Mouse (Mus musculus) common myeloid progenitor, adult 5-6 weeks (primary cell): Measurements from ENCODE around the gene Naaa. TPM values are rescaled to one million over a fixed set of nuclear protein-coding genes. Genes with fewer than 3 reads are reported as not detected.
A peak's percentile ranks its signal among the peaks of the same experiment; 100 is the strongest.

ENCODE experiments used
- ATAC-seq: replicated peaks from 2 replicates; pipeline ENCODE4 v1.8.0; 2016; ENCODE audit warnings: low read depth, mild to moderate bottlenecking, moderate TSS enrichment, inconsistent platforms; ENCODE audit not compliant: poor library complexity, severe bottlenecking
- total RNA-seq: library from RNA; stranded (forward); fragments of 200-1000, 187-1606 nt; gene quantifications from 2 replicates; pipeline ENCODE4 v1.2.3, GENCODE M21; 2017

The Naaa gene
- total RNA-seq, result 3.4 and 8.2 TPM in 2 replicates

DNA sequence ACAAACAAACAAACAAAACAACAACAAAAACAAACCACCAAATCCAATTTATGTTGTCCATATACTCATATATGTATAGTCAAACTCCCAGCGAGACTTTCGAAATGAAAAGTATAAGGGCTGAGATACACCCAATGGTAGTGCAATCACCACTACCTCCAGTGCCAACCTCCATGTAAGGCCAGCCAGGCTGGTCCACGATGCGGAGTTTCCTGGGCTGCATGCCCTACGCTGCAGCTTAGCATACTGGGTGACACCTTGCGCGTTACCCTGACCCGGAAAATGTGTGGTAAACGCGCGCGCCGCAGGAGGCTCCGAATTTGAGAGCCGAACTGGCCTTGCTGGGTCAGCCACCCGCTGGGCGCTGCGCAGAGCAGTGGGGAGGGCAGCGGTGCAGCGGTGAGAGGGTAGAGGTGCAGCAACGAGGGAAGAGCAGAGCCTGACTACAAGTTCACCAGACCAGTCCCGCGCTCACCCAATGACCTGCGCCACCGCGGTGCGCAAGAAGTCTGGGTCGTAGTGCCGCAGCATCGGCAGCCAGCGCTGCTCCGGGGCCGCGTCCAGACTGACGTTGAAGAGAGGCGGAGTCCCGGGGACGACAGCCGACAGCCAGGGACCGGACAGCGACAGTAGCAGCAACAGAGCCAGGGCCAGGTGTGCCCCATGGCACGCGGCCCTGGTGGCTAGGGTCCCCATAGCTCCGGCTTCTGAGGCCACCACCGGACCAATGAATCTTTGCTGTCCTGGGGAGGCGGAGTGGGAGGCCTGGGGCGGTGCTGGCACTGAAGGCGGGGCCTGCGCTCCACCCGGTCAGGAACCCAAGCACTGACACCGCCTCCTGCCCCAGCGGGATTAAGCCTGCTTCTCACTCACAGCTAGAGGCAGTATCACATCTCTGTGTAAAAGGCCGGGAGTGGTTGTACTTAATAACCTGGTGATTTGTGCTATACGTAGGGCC is at the start of gene Naaa:
Gene Naaa (minus strand): TSS at position 734 of the 958 bp plus-strand sequence.
- peak; percentile 84 for ATAC-seq

DNA sequence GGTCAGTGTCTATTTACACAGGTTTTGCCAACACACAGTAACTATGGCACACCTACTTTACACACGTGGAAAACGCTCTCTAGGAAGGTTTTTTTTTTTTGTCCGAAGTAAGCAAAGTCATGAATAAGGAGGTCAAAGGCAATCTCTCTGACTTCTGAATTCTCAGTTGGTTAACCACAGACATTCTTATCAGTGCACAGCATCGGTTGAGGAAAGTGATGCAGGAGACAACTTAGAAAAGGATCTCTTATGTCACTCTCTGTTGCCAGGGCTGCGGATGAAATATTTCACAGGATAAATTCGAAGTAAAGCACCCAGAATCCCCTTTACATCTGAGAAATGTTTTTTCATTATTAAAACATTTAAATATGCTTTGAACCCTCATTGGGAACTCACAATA is 49.4 kb upstream of the Naaa start:
- peak; percentile 72 for ATAC-seq

DNA sequence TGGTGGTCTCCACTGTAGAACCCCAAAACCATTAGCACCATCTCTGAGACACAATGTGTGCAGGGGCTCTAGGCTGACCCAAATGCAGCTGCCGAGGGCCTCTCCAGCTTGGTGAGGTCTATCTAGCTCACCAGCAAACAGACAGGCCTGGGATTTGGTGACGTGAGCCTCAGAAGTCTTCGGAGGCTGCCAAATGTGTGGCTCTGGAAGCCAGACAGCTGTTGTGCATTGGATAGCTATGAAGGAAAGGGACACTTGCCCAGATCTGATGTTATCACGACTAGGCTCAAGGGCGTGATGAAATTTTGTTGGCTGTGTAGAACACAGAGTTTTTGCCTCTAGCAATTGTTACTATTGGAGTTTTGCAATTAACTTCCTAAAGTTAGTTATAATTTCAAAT is 45.3 kb upstream of the Naaa start:
- no peak for ATAC-seq

DNA sequence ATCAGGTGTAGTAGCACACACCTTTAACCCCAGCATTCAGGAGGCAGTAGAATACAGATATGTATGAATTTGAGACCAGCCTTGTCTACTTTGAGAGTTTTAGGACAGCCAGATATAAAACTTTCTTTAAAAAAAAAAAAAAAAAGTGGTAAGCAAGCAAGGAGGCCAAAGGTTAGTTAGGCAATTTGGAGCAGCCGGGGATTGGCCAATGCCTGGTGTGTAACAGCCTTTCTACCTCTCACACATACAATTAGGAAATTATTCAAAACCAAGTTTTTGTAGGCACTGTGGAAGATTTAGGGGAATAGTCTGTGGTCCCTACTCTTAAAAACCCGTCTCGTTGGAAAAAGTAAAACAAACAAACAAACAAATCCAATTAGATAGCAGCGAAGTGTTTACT is 44.6 kb upstream of the Naaa start:
- no peak for ATAC-seq

DNA sequence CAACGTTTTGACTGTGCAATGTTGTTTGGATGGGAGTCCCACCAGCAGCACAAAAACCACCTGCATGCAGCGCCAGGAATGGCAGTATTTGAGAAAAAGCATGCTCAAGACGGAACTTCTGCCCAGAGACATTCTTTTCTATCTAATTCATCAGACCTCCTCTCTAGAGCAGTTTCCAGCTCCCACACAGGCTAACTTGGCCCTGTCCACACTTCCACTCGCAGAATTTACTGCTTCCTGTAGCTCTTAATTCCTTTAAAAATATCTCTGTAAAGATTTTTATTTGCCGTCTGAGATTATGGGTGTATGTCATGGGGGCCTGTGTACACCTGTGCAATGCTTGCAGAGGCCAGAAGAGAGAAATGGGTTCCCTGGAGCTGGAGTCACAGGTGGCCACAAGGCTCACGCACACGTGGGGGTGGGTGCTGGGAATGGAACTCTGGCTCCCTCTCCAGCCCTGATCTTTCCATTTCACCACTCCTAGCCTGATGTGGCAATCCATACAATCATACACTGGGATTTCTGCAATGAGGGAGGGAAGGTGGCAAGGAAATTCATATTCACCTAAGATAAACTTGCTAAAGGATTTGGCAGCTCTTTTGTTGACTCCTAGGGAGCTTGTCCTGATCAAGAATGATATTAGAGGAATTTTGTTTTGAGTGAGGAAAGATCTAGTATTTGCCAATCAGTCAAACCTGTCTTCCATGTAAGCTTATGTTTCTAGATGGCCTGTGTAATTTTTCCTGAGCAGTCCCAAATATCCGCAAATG is 43.8 kb upstream of the Naaa start:
- ATAC-seq, result no peak

DNA sequence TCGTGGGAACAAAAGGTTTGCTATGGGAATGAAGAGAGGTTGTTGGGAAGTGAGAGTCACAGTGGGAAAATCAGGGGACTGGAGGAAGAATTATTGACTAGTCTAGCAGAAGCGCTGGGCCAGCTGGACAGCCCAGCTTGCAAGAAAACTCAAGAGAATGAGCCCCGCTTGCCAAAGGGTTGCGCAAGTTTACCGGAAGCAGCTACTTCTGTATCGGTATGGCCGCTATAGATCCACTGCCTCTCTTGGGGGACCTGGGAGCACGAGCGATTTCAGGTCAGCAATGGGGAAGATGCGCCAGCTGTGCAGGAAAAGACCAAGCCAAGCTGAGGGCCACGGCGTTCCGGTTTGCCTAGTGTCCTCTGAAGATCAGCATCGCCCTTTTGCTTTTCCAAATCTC is 40.6 kb upstream of the Naaa start:
- peak; percentile 59 for ATAC-seq

DNA sequence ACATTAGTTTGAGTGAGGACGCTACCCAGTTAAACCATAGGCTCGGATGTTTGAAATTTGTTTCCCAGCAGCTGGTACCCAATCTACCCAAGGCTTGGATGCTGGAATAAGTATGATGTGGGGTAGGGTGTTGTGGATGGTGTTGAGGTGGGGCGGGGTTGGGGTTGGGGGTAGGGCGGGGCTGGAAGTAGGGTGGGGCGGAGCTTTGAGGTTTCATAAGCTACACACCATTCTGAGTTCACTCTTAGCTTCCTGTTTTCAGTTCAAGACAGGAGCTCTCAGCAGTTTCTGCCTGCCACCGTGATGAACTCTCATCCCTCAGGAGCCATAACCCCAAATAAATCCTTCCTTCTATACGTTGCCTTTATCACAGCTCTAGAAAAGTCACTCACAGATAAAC is 40.1 kb upstream of the Naaa start:
- peak; percentile 56; the same call in 1 of the 2 replicates for ATAC-seq

DNA sequence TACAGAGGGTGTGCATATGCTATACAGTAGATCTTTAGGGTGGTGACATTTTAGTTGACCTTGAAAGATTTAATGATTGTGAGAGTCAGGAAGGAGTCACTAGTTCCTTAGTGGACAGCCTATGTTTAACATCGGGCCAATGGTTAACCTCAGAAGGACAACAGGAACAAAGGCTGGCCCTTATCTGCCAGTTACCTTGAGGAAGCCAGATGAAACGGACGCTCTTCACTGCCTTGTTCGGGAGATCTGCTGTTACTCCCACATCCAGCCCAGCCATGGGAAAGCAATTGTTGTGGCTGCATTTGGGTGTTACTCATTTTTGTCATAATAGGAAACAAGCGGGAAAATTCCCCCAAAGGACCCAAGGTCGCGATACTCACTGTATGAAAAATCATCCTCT is 35.8 kb upstream of the Naaa start:
- no peak for ATAC-seq

DNA sequence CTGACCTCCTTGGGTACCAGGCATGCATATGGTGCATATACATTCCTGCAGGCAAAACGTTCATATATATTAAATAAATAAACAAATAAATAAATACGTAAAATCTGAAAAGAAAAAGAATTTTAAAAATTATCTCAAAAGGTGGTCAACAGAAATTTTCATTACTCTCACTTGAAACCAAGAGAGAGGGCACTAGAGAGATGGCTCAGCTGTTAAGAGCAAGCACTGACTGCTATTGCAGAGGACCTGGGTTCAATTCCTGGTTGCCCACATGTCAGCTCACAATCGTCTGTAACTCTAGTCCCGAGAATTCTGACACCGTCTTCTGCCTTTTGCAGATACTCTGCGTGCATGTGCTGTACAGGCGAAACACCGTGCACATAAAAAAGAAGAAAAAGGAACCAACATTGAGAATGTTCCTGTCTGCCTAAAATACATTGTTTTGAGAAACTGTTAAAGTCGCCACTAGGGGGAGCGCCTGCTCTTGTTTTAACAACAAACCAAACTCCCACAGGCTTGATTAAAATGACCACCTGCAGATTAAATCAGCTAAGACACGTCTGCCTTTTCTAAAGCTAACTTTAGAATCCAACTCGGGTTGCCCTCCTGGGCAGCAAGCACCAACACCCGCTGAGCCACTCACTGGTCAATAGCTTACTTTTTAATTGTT is 34.2 kb upstream of the Naaa start:
- ATAC-seq, result peak; percentile 55

DNA sequence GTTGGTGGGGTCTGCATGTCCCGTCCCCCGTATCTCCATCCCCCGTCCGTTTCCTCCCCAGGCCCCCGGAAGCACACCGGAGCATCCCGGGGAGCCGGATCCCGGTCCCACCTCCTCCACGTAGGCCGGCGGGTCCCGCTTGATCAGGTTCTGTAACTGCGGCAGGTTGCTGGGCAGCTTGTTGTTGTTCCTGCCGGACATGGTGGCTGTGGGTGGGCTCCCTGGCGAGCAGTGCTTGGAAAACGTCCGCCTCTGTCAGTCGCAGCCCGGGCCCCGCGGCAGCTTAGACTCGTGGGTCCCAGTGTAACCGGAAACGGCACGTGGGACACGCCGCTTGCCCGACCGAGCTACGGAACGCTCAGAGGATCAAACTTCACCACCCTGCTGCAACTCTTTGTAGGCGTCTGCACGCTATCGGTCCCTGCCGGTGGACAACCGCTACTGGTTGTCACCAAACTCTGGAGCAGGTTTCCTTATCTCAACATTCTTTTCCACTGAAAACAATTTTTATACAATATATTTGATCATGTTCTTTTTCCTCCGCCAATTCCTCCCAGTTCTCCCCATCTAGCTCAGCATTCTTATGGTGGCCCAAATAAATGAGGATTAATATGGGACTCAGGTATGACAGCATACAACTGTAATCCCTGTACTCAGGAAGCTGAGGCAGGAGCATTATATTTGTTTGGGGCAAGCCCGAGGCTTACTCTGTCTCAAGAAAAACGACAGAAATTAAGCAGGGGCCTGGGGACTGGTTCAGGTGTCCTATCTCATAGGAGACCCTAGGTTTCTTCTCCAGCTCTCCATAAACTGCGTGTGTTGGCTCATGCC is 31.9 kb upstream of the Naaa start, which contains the start of gene Sdad1:
Gene Sdad1 (minus strand): TSS at position 799 of the 831 bp plus-strand sequence.
- peak; percentile 95 for ATAC-seq

DNA sequence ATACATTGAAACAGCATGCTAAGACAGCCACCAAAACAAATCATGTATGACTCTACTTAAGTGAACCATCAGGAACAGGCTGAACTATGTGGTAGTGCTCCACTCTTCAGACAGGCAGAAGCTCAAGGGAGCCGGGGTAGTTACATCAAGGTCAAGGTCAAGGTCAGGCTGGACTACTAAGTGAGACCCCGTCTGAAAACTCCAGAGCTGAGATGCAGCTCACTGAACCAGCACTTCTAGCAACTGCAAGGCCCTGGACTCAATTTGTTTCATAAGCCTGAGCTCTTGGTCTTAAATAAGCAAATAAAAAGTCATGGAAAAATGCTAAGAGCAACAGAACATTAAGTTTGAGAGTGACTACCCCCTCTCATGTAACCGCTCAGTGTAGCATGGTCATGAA is 26.3 kb upstream of the Naaa start:
- no peak for ATAC-seq

DNA sequence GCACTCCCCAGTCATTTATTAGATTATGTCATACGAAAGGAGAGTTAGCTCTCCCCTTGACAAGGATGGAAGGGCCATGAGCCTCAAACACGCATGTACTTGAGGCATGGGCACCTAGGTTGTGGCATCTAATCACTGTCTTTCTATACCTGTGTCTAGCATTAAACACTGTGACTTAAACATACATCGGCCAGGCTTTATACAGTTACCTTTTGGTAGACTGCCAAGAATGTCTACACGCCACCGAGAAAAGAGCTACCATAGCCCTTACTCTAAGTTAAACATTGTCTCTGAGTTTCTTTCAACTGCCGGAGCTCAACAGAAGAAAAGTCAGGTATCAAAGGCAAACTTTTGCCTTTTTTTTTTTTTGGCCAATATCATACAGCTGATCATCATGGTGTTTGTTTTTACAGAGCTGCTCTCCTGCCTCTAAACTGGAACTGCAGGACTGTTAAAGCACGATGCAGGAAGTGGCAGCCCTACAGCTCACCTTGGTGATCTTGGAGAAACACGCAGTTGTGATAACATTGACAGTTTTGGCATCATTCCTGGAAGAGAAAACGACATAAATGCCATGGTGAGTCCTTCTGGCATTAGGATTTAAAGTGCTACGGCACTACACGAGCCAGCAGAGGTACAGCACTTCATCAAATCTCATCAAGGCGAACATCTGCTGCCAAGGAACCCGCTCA is 24.3 kb upstream of the Naaa start:
- no peak for ATAC-seq

DNA sequence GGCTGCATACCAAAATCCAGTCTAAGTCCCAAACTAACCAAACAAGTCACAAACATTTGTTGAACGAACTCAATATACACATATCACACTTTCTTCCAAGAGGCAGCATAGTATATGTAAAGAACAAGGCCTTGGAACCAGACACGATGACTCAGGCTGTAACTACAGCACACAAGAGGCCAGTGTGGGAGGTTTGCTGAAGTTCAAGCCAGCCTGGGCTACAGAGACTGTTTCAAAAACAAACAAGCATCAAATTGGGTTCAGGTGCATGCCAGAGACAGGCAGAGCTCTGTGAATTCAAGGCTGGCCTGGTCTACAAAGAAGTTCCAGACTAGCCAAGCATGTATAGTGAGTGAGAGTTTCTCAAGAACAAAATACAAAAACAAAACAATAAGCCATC is 16.6 kb upstream of the Naaa start:
- no peak for ATAC-seq

DNA sequence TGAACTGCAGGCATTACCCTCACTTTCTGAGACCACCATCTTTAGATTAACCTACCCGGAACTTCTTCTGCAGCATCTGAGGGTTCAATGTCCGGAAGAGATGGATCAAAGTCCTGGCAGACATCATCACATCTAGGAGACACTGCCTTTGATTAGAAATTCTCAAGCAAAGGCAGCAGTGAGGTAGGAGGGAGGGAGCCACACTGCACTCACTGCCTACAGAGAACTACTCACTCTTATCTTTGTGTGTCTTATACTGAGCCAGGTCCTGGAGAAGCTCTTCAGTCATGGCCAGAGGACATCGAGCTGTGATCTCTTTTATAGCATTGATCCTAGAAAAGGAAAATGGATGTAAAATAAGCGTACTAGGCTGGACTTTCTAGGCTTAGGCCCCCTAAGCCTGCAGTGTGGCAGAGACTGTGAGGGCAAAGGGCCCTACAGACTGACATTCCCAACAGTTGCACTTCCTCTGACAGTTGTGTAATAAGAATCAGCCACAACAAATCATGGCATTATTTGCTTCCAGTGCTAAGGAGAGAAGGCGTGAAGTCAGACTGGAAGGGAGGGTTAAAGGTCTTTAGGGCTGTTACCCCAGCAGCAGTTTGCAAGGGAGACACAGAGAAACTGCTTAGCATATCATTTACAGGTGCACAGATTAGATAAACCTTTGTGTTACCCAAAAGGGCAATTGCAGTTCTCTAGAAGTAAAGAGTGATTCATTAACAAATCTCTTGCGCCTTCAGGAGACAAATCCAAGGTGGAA is 13.9 kb upstream of the Naaa start:
- no peak for ATAC-seq

DNA sequence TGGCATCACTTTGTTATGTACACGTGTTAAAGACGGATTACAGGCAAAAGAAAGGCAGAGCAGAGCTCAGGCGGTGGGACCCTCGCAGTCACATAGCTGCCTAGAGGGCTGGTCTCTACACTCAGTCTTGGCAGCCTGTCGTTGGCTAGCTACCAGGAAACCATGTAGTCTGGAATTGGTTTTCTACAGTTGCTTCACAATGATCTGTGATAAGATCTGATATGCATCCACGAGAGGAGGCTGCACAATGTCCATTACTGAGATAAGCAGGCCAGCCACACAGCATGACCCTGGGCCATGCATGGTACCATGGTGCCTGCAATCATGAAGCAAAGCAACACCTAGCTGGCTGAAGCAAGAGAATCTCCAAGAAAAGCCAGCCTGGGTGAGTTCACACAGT is 9.9 kb upstream of the Naaa start:
- no peak for ATAC-seq

DNA sequence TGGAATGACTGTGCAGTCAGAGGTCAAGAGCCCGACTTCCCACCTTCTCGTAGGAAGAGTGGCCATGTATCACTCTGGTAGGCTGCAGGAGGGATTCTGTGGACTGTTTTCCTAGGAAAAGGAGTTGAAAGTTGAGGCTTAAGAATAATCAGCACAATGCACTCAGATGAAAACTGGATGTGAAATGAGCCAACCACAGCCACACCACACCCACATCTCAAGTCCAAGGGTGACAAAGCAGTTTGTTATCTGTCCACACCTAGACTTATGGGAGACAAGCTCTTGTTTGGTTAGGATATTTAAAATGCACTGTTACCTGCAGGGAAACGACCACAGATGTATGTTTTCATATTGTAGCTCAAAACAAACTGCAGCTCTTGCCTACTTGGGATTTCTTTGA is 5.1 kb upstream of the Naaa start:
- no peak; the same call in 1 of the 2 replicates for ATAC-seq

DNA sequence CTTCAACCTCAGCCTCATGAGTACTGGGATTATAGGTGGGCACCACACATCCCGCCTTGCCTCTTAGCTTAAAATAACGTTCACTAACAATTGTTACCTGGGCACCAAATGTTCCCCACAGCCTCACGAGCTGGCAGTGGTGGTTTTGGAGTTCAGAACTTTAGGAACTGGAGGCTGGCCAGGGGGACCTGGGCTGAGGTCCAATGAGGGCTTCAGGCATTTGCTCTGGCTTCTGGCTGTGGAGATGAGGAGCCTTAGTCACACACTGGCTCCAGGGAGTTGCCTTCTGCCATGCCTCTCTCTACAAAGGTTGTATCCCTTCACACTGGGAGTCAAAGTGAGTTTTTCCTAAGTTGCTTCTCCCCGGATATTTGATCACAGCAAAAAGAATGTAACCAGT is 4.6 kb upstream of the Naaa start:
- ATAC-seq, result no peak

DNA sequence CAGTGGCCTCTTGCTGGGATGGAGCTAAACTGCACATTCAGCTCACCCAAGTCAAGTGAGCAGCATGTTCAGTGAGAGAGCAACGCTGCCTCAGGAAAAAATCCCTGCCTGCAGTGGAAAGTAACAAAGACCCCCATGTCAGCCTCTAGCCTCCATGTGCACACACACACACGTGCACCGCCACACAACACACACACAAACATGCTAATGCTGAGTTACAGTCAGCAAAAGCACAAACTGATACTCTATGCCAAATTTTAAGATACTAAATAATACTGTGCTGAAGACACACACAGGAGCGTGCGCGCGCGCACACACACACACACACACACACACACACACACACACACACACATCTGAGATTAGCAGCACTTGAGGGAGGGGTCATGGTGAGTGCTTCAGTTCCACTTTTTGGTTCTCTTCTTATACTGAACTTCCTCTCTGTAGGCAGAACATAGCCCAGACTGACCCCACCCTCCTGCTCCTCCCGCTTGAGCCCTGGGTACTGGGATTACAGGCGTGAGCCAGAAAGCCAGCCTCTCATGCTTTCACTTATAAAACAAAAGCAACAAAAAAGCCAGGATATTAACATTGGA is 1.1 kb upstream of the Naaa start:
- peak; percentile 71 for ATAC-seq
